Mouse (Mus musculus): Measurements from ENCODE around the gene Igsf9b.

The Igsf9b gene

GRCm38 (mm10) chr9:27294380-27294779 is 4.6 kb upstream of the Igsf9b start:
- DNase-seq: no peak

DNA sequence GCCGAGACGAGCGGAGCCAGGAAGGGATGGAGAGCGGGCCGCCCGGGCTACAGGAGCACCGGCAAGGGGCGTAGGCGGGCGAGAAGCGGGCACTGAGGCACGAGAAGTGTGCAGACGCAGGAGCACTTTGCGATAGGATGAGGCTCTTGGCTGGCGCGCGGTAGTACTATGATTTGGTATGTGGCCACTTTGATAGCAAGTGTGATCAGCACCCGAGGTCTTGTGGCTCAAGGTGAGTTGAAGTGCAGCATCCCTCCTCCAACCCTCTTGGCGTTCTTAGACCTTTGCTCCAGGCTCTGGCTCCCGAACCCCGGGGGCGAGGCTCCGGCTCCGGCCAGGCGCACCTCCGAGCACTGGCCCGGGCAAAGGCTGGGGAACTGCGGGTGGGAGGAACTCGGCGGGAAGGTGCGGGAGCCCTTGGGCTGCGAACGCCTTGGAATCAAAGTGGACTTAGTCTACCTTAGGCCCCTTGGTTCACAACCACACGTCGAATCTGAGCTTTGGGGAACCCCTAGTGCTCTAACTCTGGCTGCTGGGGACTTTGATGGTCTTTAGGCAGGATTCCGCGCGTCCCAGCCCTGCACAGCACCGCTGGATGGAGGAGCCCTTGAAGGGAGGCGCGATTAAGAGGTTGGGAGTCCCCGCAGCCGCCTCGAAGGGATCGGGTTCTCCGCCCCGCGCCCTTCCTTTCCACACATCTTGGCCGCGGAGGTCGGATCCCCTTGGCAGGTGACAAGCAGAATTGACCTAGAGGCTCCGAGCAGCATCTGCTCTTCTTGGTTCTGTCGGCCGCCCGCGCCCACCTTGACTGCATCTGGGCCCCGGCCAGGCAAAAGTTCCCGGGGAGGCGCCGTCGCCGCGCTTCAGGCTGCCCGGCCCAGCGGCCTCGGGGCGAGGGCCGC is 533 bp downstream of the Igsf9b start:
- peak; percentile 7 for DNase-seq

GRCm38 (mm10) chr9:27300188-27300691 is 1.2 kb downstream of the Igsf9b start:
- DNase-seq: peak; percentile 29

- DNase-seq: no peak
Observed at GRCm38 (mm10) chr9:27300698-27301097, 1.7 kb downstream of the Igsf9b start.

GRCm38 (mm10) chr9:27301486-27301885 is 2.5 kb downstream of the Igsf9b start:
- no peak for DNase-seq

GRCm38 (mm10) chr9:27302291-27302690 is 3.3 kb downstream of the Igsf9b start:
- DNase-seq: no peak

DNA sequence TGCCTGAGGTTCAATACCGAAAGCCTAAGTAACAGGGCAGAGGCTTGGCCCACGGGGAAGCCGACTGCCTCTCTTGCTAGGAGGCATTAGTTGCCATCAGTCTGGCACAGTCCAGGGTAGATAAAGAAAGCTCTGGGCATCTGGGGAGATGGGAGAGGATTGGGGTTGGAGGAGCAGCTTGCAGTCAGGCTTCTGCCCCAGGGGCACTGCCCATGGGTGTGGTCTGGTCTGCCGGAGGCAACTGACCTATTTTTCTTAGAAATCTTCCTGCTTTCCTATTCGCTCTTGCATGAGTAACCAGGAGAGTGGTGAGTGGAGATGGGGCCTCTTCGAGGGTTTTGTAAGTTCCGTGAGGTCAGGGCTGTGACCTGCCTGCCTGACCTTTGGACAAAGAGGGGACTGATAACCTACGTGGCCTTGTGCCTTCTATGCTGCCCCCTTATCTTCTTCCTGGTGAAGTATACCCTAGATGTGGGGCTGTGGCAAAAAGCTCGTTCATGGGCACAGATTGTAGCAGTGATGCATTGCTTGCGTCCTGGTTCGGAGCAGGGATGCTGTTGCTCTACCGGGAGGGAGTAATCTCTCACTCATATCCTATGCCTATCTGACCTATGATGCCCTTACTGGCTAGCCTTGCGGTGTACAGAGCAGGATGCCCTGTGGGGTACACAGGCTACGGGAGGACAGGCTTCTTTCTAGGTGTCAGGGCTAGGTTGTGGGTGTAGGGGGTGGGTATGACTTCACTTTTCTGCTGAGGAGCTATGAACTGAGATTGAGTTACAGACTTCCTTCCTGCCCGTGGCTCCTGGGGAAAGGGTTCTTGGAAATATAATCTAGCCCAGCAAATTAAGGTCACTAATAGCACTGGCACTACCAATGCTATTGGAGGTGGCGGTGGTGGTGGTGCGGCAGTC is 4.8 kb downstream of the Igsf9b start:
- no peak for DNase-seq

- no peak for DNase-seq
Observed at GRCm38 (mm10) chr9:27304485-27305102, 5.6 kb downstream of the Igsf9b start.

- no peak for DNase-seq
Observed at GRCm38 (mm10) chr9:27305502-27305901, 6.5 kb downstream of the Igsf9b start.

DNA sequence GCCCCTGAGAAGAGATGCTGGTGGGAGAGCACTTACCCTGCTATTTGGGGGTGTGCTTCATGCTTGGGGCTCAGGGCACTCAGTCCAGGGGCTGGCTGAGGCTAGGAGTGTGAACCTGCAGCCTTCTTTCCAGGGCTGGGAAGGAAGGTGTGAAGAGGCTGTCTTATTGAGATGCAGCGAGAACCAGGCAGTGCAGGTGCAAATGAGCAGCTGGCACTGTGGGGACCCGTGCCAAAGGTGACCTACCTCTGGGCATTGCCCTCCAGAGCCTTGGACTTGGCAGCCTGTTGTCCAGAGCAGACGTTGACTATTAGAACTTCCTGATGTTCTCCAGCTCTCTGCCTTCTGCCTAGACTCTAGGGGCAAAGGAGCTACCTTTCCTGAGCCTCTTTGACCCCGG is 7.6 kb downstream of the Igsf9b start:
- DNase-seq: no peak

DNA sequence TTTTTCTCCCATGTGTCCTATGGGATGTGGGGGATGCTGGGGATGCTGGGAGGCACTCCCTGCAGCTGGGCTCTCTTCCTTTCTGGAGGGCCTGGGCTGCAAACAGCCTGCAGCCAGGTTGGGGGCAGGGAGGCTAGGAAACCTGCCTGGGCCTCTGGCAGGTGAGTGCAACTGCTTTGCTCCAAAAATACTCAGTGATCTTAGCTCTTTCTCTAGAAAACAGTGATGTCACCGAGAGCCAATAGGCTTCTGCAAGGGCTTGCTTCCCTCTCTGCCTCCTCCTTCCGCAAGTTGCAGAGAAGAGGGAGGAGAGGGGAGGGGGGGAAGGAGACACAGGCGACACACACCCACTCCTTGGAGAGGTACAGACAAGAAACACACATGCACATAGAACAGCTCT is 8.3 kb downstream of the Igsf9b start:
- DNase-seq: no peak

DNA sequence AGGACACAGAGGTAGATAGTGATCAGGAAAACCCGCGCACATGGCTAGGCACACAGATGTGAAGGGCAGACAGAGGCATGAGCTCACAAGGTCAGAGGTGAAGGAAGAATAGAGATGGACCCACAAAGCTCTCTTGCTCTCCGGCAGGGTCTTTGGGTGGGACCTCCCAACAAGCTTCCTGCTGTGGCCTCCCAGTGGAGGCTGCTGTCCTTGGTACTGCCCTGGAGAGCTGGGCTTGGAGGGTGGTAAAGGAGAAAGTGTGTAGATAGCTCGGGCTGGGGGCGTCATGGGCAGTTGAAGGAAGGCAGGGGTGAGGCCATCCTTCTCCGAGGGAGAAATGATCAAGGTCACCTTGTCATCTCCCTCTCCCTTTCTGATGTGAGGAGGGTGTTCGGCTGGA is 9.0 kb downstream of the Igsf9b start:
- no peak for DNase-seq

- no peak for DNase-seq
Observed at GRCm38 (mm10) chr9:27308561-27308960, 9.6 kb downstream of the Igsf9b start.

DNA sequence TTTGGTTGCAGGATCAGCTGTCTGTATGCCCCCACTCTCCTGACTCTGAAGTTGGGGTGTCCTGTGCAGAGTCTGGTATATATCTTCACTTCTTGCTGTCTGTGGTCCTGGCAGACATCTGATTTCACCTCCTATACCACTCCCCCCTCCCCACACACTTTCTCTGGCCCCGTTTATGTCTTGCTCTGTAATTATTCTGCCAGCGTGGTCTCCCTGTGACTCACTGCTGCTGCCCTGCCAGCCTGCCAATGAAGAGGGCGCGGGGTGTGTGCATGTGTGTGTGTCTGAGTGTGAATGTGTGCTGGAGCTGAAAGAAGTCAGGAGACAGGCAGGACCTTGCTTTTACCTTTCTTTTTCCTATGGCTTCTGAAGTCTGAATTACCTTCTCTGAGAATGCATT is 11.0 kb downstream of the Igsf9b start:
- DNase-seq: no peak

DNA sequence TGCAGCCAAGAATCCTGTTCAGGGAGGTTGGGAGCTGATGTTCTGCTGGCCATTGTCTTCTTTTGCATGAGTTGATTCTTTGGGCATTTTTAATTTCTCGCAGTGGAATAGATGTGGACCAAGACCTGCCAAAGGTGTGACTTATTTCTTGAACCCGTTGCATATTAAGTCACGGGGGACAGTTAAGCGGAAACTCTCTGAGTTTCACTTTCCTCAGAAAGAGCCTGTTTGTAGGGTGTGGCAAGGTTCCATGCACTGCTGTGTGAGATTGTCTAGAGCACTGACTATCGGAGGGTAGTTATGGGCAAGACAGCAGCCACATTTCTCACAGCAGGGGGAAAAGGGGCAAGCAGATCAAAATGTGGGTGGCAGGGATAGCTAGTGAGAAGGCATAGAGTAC is 14.4 kb downstream of the Igsf9b start:
- no peak for DNase-seq

DNA sequence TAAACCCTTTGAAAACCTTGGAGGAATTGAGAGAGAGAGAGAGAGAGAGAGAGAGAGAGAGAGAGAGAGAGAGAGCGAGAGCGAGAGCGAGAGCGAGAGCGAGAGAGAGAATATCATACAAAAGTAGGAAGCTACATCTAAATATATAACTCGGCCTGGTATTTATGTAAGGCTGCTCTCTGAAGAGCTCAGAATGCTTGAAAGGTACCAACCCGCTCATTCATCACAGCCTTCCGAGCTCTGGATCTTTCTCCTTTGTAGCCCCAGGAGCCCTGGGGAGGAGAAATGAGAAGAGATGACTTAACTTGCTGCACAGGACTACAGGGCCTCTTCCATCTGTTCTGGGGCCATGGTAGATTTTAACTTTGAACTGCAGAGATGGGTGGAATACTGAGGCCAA is 22.3 kb downstream of the Igsf9b start:
- DNase-seq: no peak

DNA sequence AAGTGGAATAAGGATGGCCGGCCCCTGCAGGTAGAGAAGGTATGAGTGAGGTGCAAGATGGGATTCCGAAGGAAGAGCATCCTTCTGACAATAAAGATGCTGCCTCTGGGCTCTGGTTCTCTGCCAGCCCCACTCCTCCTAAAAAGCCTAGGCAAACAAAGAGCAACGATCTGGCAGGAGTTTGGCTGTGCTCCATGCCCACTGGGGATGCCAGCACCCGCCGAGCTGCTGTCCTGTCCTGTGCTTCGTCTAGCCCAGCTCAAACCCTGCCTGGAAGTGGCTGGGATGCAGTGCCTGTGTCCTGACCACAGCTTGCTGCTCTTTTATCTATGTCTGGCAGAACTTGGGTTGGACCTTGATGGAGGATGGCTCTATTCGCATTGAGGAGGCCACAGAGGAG is 23.3 kb downstream of the Igsf9b start:
- no peak for DNase-seq

- DNase-seq: no peak
Observed at GRCm38 (mm10) chr9:27323412-27323811, 24.4 kb downstream of the Igsf9b start.

GRCm38 (mm10) chr9:27325920-27326319 is 26.9 kb downstream of the Igsf9b start:
- DNase-seq: peak; percentile 75

GRCm38 (mm10) chr9:27327558-27327957 is 28.6 kb downstream of the Igsf9b start:
- DNase-seq: no peak

- DNase-seq: no peak
Observed at GRCm38 (mm10) chr9:27330374-27330773, 31.4 kb downstream of the Igsf9b start.

DNA sequence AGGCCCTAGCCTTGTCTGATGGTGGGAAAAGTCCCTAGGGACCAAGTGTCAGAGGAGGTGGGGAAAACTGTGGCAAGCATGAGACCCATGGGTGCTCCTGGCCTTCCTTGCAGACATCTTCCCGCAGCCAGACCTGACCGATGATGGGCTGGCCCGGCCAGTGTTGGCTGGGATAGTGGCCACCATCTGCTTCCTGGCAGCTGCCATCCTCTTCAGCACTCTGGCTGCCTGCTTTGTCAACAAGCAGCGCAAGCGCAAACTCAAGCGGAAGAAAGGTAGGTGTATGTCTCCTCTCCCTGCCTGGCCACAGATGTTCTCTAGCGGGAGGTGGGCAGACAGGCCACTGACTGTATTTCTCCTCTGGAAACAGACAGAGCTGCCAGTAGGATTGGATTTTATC is 32.5 kb downstream of the Igsf9b start:
- DNase-seq: no peak

- DNase-seq: no peak
Observed at GRCm38 (mm10) chr9:27334895-27335294, 35.9 kb downstream of the Igsf9b start.

All from kidney, postnatal 14 days (tissue).